Mouse (Mus musculus) right cerebral cortex, postnatal 25 days (tissue): ENCODE measurements around the gene Gm10112.

Experiments
- DNase-seq: peaks from one replicate; pipeline ENCODE4 v3.0.0; 2022

The Gm10112 gene

DNA sequence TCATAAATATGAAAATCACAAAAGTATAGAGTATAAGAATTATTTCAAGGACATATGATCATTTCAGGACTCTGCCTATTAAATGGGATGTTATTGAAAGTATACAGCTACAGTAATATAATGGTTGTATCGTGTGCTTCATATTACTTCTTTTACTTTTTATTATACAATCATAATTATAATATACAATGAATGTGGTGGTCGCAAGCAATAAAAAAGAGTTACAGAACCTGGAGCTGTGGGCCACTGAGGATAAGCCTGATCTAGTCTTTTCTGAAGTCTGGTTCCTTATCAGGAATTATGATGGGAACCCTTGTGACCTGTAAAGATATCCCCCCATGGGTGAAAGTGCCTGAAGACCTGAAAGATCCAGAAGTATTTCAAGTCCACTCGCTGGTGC is at the start of gene Gm10112:
TSS of gene Gm10112 (plus strand) at position 301 of the 400 bp plus-strand sequence.
- DNase-seq = no peak

DNA sequence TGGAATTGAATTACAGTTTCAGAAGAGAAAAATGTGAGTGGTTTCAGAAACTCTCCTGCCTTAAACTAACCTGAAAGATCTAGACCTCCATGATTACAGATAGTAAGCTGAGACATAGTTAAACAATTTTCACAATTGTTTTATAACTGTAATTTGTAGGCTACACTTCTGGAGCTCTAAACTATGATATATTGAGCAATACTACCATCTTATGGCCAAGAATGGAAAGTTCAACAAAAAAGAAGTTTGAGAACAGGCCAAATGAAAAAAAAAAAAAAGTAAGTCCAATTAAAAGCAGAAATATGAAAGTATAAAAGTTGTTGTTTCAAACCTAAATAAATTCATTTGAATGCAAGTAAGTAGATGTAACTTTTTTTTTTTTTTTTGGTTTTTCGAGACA is 21.4 kb downstream of the Gm10112 start:
- DNase-seq = no peak

GRCm38 (mm10) chrX:111196376-111196775 is 28.2 kb downstream of the Gm10112 start:
- no peak for DNase-seq

- peak; percentile 4 for DNase-seq
These were observed 42.1 kb downstream of the Gm10112 start for GRCm38 (mm10) chrX:111210225-111210624.
